In the genomic region with DNA sequence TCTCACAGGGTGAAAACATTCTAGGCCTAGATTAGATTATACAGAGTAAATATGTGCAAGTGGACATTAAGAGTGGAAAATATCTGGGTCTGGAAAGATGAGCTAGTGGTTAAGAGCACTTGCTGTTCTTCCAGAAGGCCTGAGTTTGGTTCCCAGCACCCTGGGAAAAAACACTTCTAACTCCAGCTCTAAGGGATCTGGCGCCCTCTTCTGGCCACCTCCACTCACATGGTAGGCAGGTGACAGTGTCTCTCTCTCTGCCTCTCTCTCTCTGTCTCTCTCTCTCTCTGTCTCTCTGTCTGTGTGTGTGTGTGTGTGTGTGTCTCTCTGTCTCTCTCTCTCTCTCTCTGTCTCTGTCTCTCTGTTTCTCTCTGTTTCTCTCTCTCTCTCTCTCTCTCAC, we compare ENCODE assay signal across 16 mouse cellular contexts. TPM values are rescaled to one million over a fixed set of nuclear protein-coding genes. Genes with fewer than 3 reads are reported as not detected.
DNase-seq lines count a peak whose midpoint lies in the region; ATAC-seq and TF ChIP-seq lines count a peak whose summit lies in the region.
"Had no signal": no experiment of that assay in that cellular context is flagged by ENCODE, and none has a peak within 500 bp of the region (broad histone marks: within the 10 kb centered on the region; RNA-seq: fewer than 3 reads in every experiment).

No protein-coding gene starts in this region.

- DNase-seq in retina, postnatal 1 day: peak; percentile 17
- no peak for DNase-seq in retina, embryonic 14.5 days (ENCODE audit: low spot score)
- no peak for DNase-seq in liver, postnatal 0 days
- no peak for DNase-seq in ovary, adult 18-20 months (ENCODE audit: low spot score)
- DNase-seq: cerebellum, adult 18-20 months; heart, postnatal 4 days; spleen, adult 18-20 months had no signal

- peaks cover 24% of the 10 kb centered on the region for H3K27me3 ChIP-seq in intestine, postnatal 0 days (replicated peaks; ENCODE audit: control insufficient read depth, insufficient read depth, low read length)
- H3K27me3 ChIP-seq in intestine, embryonic 16.5 days (replicated peaks; ENCODE audit: control insufficient read depth, insufficient read depth, low read length): peaks cover 1% of the 10 kb centered on the region
- peaks cover 26% of the 10 kb centered on the region for H3K27me3 ChIP-seq in E14TG2a.4 (ENCODE audit: insufficient read depth, low read length)
- no peaks in the 10 kb centered on the region for H3K27me3 ChIP-seq in liver, postnatal 0 days (ENCODE audit: insufficient read depth, low read length)

- TF ChIP-seq CTCF in intestine, postnatal 0 days (IDR thresholded peaks at IDR 0.05; ENCODE audit: low read depth): peak; percentile 45
- TF ChIP-seq CTCF in E14TG2a.4 (conservative IDR thresholded peaks at IDR 0.05; ENCODE audit: low read length): peak; percentile 48
- TF ChIP-seq CTCF in liver, postnatal 0 days (IDR thresholded peaks at IDR 0.05; ENCODE audit: low read depth): peak; percentile 51

- H3K9me3 ChIP-seq in intestine, postnatal 0 days (ENCODE audit: control insufficient read depth): no peaks in the 10 kb centered on the region
- H3K9me3 ChIP-seq in intestine, embryonic 16.5 days (ENCODE audit: control insufficient read depth, low read length): no peaks in the 10 kb centered on the region
- peaks cover 4% of the 10 kb centered on the region; the same call in 1 of the 2 replicates for H3K9me3 ChIP-seq in E14TG2a.4 (ENCODE audit: low read length)
- H3K9me3 ChIP-seq in liver, postnatal 0 days (ENCODE audit: low read length): 0 out of 2 replicates have a peak, but pooled peaks cover 2% of the 10 kb centered on the region
- H3K9me3 ChIP-seq: forebrain, embryonic 13.5 days; heart, embryonic 10.5 days; intestine, embryonic 15.5 days; lung, embryonic 15.5 days; midbrain, embryonic 12.5 days had no signal

- H3K36me3 ChIP-seq in intestine, postnatal 0 days (ENCODE audit: control insufficient read depth, insufficient read depth): no peaks in the 10 kb centered on the region
- no peaks in the 10 kb centered on the region for H3K36me3 ChIP-seq in intestine, embryonic 16.5 days (ENCODE audit: control insufficient read depth, insufficient read depth, low read length)
- H3K36me3 ChIP-seq in E14TG2a.4 (ENCODE audit: insufficient read depth, low read length): no peaks in the 10 kb centered on the region
- no peaks in the 10 kb centered on the region for H3K36me3 ChIP-seq in liver, postnatal 0 days (replicated peaks; ENCODE audit: insufficient read depth, low read length)
- H3K36me3 ChIP-seq: heart, embryonic 10.5 days; intestine, embryonic 15.5 days; lung, embryonic 15.5 days; midbrain, embryonic 12.5 days had no signal

- 60% methylated on average over 1 of the region's 1 CpGs for WGBS in intestine, postnatal 0 days
- WGBS in intestine, embryonic 16.5 days: 33% methylated on average over 1 of the region's 1 CpGs
- 72% methylated on average over 1 of the region's 1 CpGs for WGBS in liver, postnatal 0 days (ENCODE audit: insufficient replicate concordance)

- H3K9ac ChIP-seq in intestine, postnatal 0 days (ENCODE audit: low read depth, low read length): no peak overlapping the region
- H3K9ac ChIP-seq in intestine, embryonic 16.5 days (ENCODE audit: low read depth, low read length): no peak overlapping the region
- no peak overlapping the region for H3K9ac ChIP-seq in liver, postnatal 0 days (replicated peaks)
- H3K9ac ChIP-seq: forebrain, embryonic 13.5 days; intestine, embryonic 15.5 days; lung, embryonic 15.5 days; midbrain, embryonic 12.5 days had no signal

- ATAC-seq in intestine, postnatal 0 days: no peak
- no peak for ATAC-seq in intestine, embryonic 16.5 days
- ATAC-seq in liver, postnatal 0 days: no peak
- ATAC-seq in frontal cortex, adult (ENCODE audit: low TSS enrichment): no peak
- ATAC-seq: forebrain, embryonic 13.5 days; intestine, embryonic 15.5 days had no signal

- H3K4me1 ChIP-seq in intestine, postnatal 0 days (replicated peaks; ENCODE audit: control insufficient read depth, insufficient read depth, low read length): no peaks in the 10 kb centered on the region
- 0 out of 2 replicates have a peak, but pooled peaks cover 2% of the 10 kb centered on the region for H3K4me1 ChIP-seq in intestine, embryonic 16.5 days (ENCODE audit: control insufficient read depth, insufficient read depth, low read length)
- H3K4me1 ChIP-seq in E14TG2a.4 (replicated peaks; ENCODE audit: low read depth, low read length): peaks cover 6% of the 10 kb centered on the region
- peaks cover 11% of the 10 kb centered on the region for H3K4me1 ChIP-seq in liver, postnatal 0 days (ENCODE audit: insufficient read depth)

- H3K4me3 ChIP-seq in intestine, postnatal 0 days (ENCODE audit: low read depth, low read length): no peak overlapping the region
- H3K4me3 ChIP-seq in intestine, embryonic 16.5 days (ENCODE audit: low read length): no peak overlapping the region
- H3K4me3 ChIP-seq in E14TG2a.4 (replicated peaks; ENCODE audit: low read length): no peak overlapping the region
- H3K4me3 ChIP-seq in liver, postnatal 0 days (ENCODE audit: low read depth, low read length): no peak overlapping the region
- H3K4me3 ChIP-seq: forebrain, embryonic 13.5 days; heart, embryonic 10.5 days; intestine, embryonic 15.5 days; lung, embryonic 15.5 days; midbrain, embryonic 12.5 days had no signal

- H3K4me2 ChIP-seq in intestine, postnatal 0 days (replicated peaks; ENCODE audit: low read depth): no peak overlapping the region
- no peak overlapping the region for H3K4me2 ChIP-seq in intestine, embryonic 16.5 days (ENCODE audit: low read depth, low read length)
- no peak overlapping the region for H3K4me2 ChIP-seq in liver, postnatal 0 days (ENCODE audit: low read depth, low read length)
- H3K4me2 ChIP-seq: forebrain, embryonic 13.5 days; intestine, embryonic 15.5 days; lung, embryonic 15.5 days; midbrain, embryonic 12.5 days had no signal

- H3K27ac ChIP-seq in intestine, postnatal 0 days (ENCODE audit: low read depth, low read length): no peak overlapping the region
- no peak overlapping the region for H3K27ac ChIP-seq in intestine, embryonic 16.5 days (ENCODE audit: low read length)
- no peak overlapping the region for H3K27ac ChIP-seq in liver, postnatal 0 days (ENCODE audit: low read depth)
- H3K27ac ChIP-seq: forebrain, embryonic 13.5 days; heart, embryonic 10.5 days; intestine, embryonic 15.5 days; lung, embryonic 15.5 days; midbrain, embryonic 12.5 days had no signal

- no peak for TF ChIP-seq EP300 in liver, postnatal 0 days (IDR thresholded peaks at IDR 0.05; ENCODE audit: low read depth)

RNA-seq across cellular contexts. Expression of a gene that starts 6.0 kb away (rescaled TPM):
- 2.1 and 2.3 TPM in 2 replicates for polyA plus RNA-seq in intestine, postnatal 0 days (2015; fragmentation: Nextera tagmentation; extraction: Ambion mirVana)
- 6.1 and 6.5 TPM in 2 replicates for polyA plus RNA-seq in intestine, embryonic 16.5 days (2015; fragmentation: Nextera tagmentation; extraction: Ambion mirVana)
- 3.0 and 3.5 TPM in 2 replicates for polyA plus RNA-seq in liver, postnatal 0 days (2015; fragmentation: Nextera tagmentation; extraction: Ambion mirVana)

RNA-seq across cellular contexts. Expression of a gene that starts 39.7 kb away (rescaled TPM):
- polyA plus RNA-seq in intestine, postnatal 0 days (2015; fragmentation: Nextera tagmentation; extraction: Ambion mirVana): 0.07 TPM in 1 of 2 replicates, not detected in the other
- 0.07 and 0.10 TPM in 2 replicates for polyA plus RNA-seq in intestine, embryonic 16.5 days (2015; fragmentation: Nextera tagmentation; extraction: Ambion mirVana)
- polyA plus RNA-seq in liver, postnatal 0 days (2015; fragmentation: Nextera tagmentation; extraction: Ambion mirVana): 0.06 and 0.08 TPM in 2 replicates
- polyA plus RNA-seq: forebrain, embryonic 13.5 days; midbrain, embryonic 12.5 days had no signal

RNA-seq across cellular contexts. Expression of a gene that starts 43.7 kb away (rescaled TPM):
- polyA plus RNA-seq in intestine, postnatal 0 days (2015; fragmentation: Nextera tagmentation; extraction: Ambion mirVana): 83.7 and 88.2 TPM in 2 replicates
- polyA plus RNA-seq in intestine, embryonic 16.5 days (2015; fragmentation: Nextera tagmentation; extraction: Ambion mirVana): 122 and 134 TPM in 2 replicates
- polyA plus RNA-seq in liver, postnatal 0 days (2015; fragmentation: Nextera tagmentation; extraction: Ambion mirVana): 51.8 and 52.5 TPM in 2 replicates
